Mouse (Mus musculus): Measurements from ENCODE around the gene 1700042G07Rik.

DNA sequence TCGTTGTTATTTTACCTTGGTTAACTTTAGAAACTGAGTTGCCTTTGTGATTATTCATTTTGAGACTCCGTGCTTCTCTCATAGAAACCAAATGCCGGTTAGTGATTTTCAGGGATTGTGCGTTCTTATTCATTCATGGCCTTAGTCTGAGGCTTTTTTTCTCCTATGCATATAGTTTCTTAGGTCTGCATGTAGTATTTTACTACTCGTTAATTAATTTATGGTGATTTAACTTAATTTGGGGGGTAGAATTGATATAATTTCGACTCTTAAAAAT, 49.6 kb downstream of the 1700042G07Rik start:
- TF ChIP-seq POLR2A (IDR thresholded peaks at IDR 0.05; ENCODE audit: borderline replicate concordance, extremely low read depth, insufficient read depth, insufficient read length, poor library complexity, severe bottlenecking) (no peak), CTCF (IDR thresholded peaks at IDR 0.05; ENCODE audit: borderline replicate concordance, extremely low read depth, insufficient read depth, insufficient read length) (no peak)
